Mouse (Mus musculus) hindbrain, embryonic 16.5 days (tissue): Measurements from ENCODE around the gene Gfra4. TPM values are rescaled to one million over a fixed set of nuclear protein-coding genes. Genes with fewer than 3 reads are reported as not detected.

ENCODE experiments used
- ATAC-seq: fragments of 200-750 bp; cut with Nextera tagmentation; 2 replicates; pipeline ENCODE4 v1.8.0; 2017; ENCODE audit warnings: moderate TSS enrichment, moderate library complexity
- H3K27ac ChIP-seq: fragments of 300-500 bp; sonication (generic); 2 replicates; pipeline ENCODE4 v1.5.1; 2014; ENCODE audit warnings: low read depth, mild to moderate bottlenecking, control low read depth, low read length, moderate library complexity
- H3K27me3 ChIP-seq: fragments of 300-500 bp; sonication (generic); replicated peaks from 2 replicates; pipeline ENCODE4 v1.6.1; 2014; ENCODE audit warnings: low read length; ENCODE audit not compliant: control insufficient read depth, insufficient read depth
- H3K36me3 ChIP-seq: fragments of 300-500 bp; sonication (generic); 2 replicates; pipeline ENCODE4 v1.6.1; 2014; ENCODE audit warnings: mild to moderate bottlenecking, low read length, moderate library complexity, mixed read lengths; ENCODE audit not compliant: control insufficient read depth, insufficient read depth
- H3K4me1 ChIP-seq: fragments of 300-500 bp; sonication (generic); 2 replicates; pipeline ENCODE4 v1.6.1; 2014; ENCODE audit warnings: low read depth, low read length; ENCODE audit not compliant: control insufficient read depth, insufficient read depth
- H3K4me2 ChIP-seq: fragments of 300-500 bp; sonication (generic); 2 replicates; pipeline ENCODE4 v1.6.1; 2014; ENCODE audit warnings: mild to moderate bottlenecking, low read length, control low read depth, moderate library complexity
- H3K4me3 ChIP-seq: fragments of 300-500 bp; sonication (generic); 2 replicates; pipeline ENCODE4 v1.5.1; 2014; ENCODE audit warnings: mild to moderate bottlenecking, low read length, control low read depth, moderate library complexity
- H3K9ac ChIP-seq: fragments of 300-500 bp; sonication (generic); 2 replicates; pipeline ENCODE4 v1.6.1; 2014; ENCODE audit warnings: low read depth, mild to moderate bottlenecking, control low read depth, low read length, moderate library complexity
- H3K9me3 ChIP-seq: fragments of 300-500 bp; sonication (generic); 2 replicates; pipeline ENCODE4 v1.6.1; 2014; ENCODE audit warnings: mild to moderate bottlenecking, low read length, moderate library complexity; ENCODE audit not compliant: control insufficient read depth
- WGBS: fragments of 180-500 bp; shearing (Covaris S2); extraction: QIAGEN DNeasy Blood & Tissue Kit; methylation state at CpG from one replicate; pipeline ENCODE4 v1.1.7; 2014; 5-methylcytosine and 5-hydroxymethylcytosine counted together
- microRNA-seq: library from miRNA; unstranded; fragments of <30 nt; microRNA quantifications from one replicate; pipeline ENCODE4, GENCODE M21; 2017
- polyA plus RNA-seq: library from polyadenylated mRNA; unstranded; fragments of >200 nt; fragmentation: Nextera tagmentation; extraction: Ambion mirVana; gene quantifications from 2 replicates; pipeline ENCODE4 v1.2.1, GENCODE M21; 2015

Gene Gfra4
- polyA plus RNA-seq, 1 experiment from 2014 or later, result 53.5 TPM

GRCm38 (mm10) chr2:131026941-131027340 lies 15.9 kb downstream of the Gfra4 start:
- H3K36me3 ChIP-seq, result peaks cover 23% of the 10 kb centered on the region; the same call in 1 of the 2 replicates
- no peak overlapping the region for H3K27ac ChIP-seq
- ATAC-seq, result no peak
- no peak overlapping the region for H3K4me3 ChIP-seq
- H3K27me3 ChIP-seq, result no peaks in the 10 kb centered on the region
- H3K4me2 ChIP-seq, result no peak overlapping the region
- WGBS, result 84% methylated on average over 3 of the region's 3 CpGs
- H3K4me1 ChIP-seq, result no peaks in the 10 kb centered on the region
- H3K9me3 ChIP-seq, result no peaks in the 10 kb centered on the region
- H3K9ac ChIP-seq, result no peak overlapping the region

- peaks cover 29% of the 10 kb centered on the region for H3K36me3 ChIP-seq
- H3K4me1 ChIP-seq, result no peaks in the 10 kb centered on the region
- H3K4me2 ChIP-seq, result no peak overlapping the region
- no peak overlapping the region for H3K27ac ChIP-seq
- no peaks in the 10 kb centered on the region for H3K27me3 ChIP-seq
- no peak overlapping the region for H3K9ac ChIP-seq
- H3K4me3 ChIP-seq, result no peak overlapping the region
- WGBS, result 94% methylated on average over 2 of the region's 2 CpGs
- ATAC-seq, result no peak
- H3K9me3 ChIP-seq, result no peaks in the 10 kb centered on the region
These were observed 17.7 kb downstream of the Gfra4 start for GRCm38 (mm10) chr2:131025230-131025629.

- Histone ChIP-seq H3K27ac (no peak overlapping the region), H3K4me2 (no peak overlapping the region), H3K4me3 (no peak overlapping the region), H3K36me3 (peaks cover 20% of the 10 kb centered on the region), H3K27me3 (no peaks in the 10 kb centered on the region), H3K4me1 (no peaks in the 10 kb centered on the region), H3K9me3 (no peaks in the 10 kb centered on the region), H3K9ac (no peak overlapping the region)
- no peak for ATAC-seq
- 87% methylated on average over 1 of the region's 1 CpGs for WGBS
These were observed 32.3 kb downstream of the Gfra4 start for GRCm38 (mm10) chr2:131010566-131010965.

DNA sequence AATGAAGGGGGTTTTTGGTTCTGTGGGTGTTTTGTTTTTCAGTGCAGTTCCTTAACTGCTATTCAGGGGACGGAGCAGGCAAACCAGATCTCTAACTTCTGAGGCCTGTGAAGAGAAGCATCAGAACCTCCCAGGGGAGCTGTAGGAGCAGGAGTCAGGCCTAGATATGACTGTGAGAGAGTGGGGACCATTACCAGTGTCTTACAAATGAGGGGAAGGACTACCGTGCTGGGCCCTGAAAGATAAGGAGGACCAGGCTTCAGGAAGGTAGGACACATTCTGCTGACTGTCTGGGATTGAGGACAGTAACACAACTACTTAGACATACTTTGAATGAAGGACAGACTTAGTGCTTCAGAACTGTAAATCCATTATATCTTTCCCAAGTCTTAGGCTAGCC lies 33.8 kb downstream of the Gfra4 start:
- H3K4me1 ChIP-seq, result no peaks in the 10 kb centered on the region
- H3K27me3 ChIP-seq, result no peaks in the 10 kb centered on the region
- H3K36me3 ChIP-seq, result peaks cover 20% of the 10 kb centered on the region
- no peak overlapping the region for H3K4me2 ChIP-seq
- ATAC-seq, result no peak
- no peaks in the 10 kb centered on the region for H3K9me3 ChIP-seq
- no peak overlapping the region for H3K4me3 ChIP-seq
- H3K27ac ChIP-seq, result no peak overlapping the region
- no peak overlapping the region for H3K9ac ChIP-seq
- WGBS, result 88% methylated on average over 2 of the region's 2 CpGs

- Histone ChIP-seq H3K36me3 (peaks cover 13% of the 10 kb centered on the region), H3K9me3 (no peaks in the 10 kb centered on the region), H3K9ac (no peak overlapping the region), H3K4me1 (no peaks in the 10 kb centered on the region), H3K27me3 (no peaks in the 10 kb centered on the region), H3K4me3 (no peak overlapping the region), H3K27ac (no peak overlapping the region), H3K4me2 (no peak overlapping the region)
- WGBS, result 96% methylated on average over 2 of the region's 2 CpGs
- ATAC-seq, result no peak
These were observed 50.1 kb downstream of the Gfra4 start for GRCm38 (mm10) chr2:130992818-130993217.

Small RNAs within 50 kb of the gene (microRNA-seq; reads per million reads assigned to microRNA genes)
- not detected for gene Mir6973b

Other genes with a start within 250 kb of the Gfra4 start
- 78.7 and 92.5 TPM in 2 replicates for gene 4930402H24Rik, start 136.7 kb downstream of the Gfra4 start, polyA plus RNA-seq
- 12.0 and 13.1 TPM in 2 replicates for gene Atrn, start 136.6 kb downstream of the Gfra4 start, polyA plus RNA-seq
- 1.6 and 2.3 TPM in 2 replicates for gene Adam33, start 20.7 kb upstream of the Gfra4 start, polyA plus RNA-seq
- 0.15 and 0.24 TPM in 2 replicates for gene Siglec1, start 43.7 kb upstream of the Gfra4 start, polyA plus RNA-seq
- gene Hspa12b, start 84.2 kb upstream of the Gfra4 start, polyA plus RNA-seq, result 6.5 and 6.9 TPM in 2 replicates
- not detected in 2 replicates for gene Gm11037, start 90.4 kb upstream of the Gfra4 start, polyA plus RNA-seq
- 86.6 and 92.7 TPM in 2 replicates for gene 1700037H04Rik, start 117.0 kb upstream of the Gfra4 start, polyA plus RNA-seq
- gene Cenpb, start 137.0 kb upstream of the Gfra4 start, polyA plus RNA-seq, result 11.1 and 11.3 TPM in 2 replicates
- gene Cdc25b, start 143.9 kb upstream of the Gfra4 start, polyA plus RNA-seq, result 22.8 and 29.6 TPM in 2 replicates
- 8.0 and 9.8 TPM in 2 replicates for gene Spef1, start 144.2 kb upstream of the Gfra4 start, polyA plus RNA-seq
- 35.2 and 36.1 TPM in 2 replicates for gene Ap5s1, start 164.0 kb upstream of the Gfra4 start, polyA plus RNA-seq
- gene Mavs, start 191.0 kb upstream of the Gfra4 start, polyA plus RNA-seq, result 8.9 and 9.0 TPM in 2 replicates
- gene Pank2, start 219.4 kb upstream of the Gfra4 start, polyA plus RNA-seq, result 20.0 and 22.8 TPM in 2 replicates